Mouse (Mus musculus) embryonic fibroblast, embryonic 13.5 days (primary cell): ENCODE results near the gene Runx1.

Experiments used
- CTCF ChIP-seq: IDR thresholded peaks from 2 replicates; pipeline ENCODE4 v1.5.1; 2011; ENCODE audit warnings: mild to moderate bottlenecking, control low read depth, low read length, moderate library complexity, borderline replicate concordance; ENCODE audit not compliant: insufficient read depth
- POLR2A ChIP-seq: IDR thresholded peaks from 2 replicates; pipeline ENCODE4 v1.6.1; 2011; ENCODE audit warnings: low read depth, mild to moderate bottlenecking, control low read depth, low read length, moderate library complexity

DNA sequence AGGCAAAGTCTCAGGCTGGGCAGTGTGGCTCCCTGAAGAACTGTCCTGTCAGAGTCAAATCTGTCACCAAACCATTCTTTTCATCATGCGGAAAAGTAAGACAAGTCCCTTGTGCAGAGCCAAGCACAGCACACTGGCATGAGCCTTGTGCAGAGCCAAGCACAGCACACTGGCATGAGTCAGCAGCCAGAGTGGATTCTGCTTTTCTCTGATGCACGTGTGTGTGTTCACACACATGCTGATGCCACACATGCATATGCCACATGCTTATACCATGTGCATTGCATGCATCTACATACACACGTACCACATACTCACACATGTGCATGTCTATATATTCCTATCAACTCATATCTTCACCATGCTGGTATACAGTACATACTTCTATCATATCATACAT is 174.7 kb downstream of the Runx1 start:
- TF ChIP-seq CTCF (no peak), POLR2A (no peak)
